Mouse (Mus musculus): ENCODE results near the gene Krt84.
A peak's percentile ranks its signal among the peaks of the same experiment; 100 is the strongest.
"Not testable (repeated sequence)": the region's sequence is repeated elsewhere in the genome, so short reads cannot be mapped to it uniquely, and the experiment has no call there.

The Krt84 gene

DNA sequence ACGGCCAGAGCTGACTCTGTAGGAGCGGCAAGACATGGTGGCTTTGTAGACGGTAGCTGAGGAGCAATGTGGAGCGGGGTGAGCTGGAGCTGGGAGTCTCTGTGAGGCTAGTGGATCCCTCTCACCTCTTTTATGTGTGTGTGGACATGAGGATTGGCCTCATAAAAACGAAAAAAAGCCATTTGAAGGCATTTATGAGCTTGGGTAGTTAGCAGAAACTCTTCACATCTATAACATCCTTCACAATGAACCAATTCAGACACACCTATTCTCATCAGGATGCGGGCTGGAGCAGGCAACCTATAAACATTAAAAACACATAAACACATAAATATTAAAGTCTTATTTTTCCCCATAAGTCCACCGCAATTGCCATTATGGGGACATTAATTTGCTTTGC, at the start of gene Krt84:
Krt84 (minus strand) TSS at position 101 of the 400 bp plus-strand sequence.
- DNase-seq (ENCODE audit: low spot score): no peak

DNA sequence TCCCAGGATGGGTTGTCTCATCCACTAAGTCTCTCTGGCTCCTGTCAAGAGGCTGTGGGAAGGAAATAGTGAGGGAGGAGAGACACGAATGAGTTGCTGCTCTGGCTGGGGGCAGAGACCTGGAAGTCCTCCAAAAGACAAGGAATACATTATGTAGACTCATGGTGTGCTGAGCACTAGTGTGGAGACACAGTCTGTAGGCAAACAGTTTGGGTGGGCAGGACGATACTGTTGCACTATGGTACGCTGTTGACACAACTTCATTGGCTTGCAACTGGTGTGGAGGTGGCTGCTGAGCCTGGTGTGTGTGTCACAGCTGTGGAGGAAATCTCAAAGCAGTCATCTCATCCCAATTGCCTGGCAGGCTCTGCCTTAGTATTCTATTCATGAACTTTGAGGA, 49.1 kb upstream of the Krt84 start:
- DNase-seq (ENCODE audit: low spot score): no peak

DNA sequence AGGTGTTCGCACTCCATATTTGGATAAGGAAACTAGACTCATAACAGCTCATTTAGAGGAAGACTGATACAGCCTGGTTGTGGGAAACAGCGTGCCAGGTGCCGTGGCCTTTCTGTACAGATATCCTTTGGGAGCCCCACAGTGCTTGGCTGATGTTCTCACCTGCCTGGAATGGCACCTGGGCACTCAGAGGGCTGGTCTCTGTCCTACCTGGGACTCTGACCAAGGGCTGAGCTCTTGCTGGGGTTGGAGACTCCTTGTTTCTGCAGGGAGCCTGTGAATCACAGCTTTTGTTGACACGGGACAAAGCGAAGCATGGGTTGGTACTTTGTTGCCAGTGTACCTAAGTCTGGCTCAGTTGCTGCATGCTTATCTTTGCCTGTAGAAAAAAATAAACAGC, 42.9 kb upstream of the Krt84 start:
- DNase-seq (ENCODE audit: low spot score): no peak

DNA sequence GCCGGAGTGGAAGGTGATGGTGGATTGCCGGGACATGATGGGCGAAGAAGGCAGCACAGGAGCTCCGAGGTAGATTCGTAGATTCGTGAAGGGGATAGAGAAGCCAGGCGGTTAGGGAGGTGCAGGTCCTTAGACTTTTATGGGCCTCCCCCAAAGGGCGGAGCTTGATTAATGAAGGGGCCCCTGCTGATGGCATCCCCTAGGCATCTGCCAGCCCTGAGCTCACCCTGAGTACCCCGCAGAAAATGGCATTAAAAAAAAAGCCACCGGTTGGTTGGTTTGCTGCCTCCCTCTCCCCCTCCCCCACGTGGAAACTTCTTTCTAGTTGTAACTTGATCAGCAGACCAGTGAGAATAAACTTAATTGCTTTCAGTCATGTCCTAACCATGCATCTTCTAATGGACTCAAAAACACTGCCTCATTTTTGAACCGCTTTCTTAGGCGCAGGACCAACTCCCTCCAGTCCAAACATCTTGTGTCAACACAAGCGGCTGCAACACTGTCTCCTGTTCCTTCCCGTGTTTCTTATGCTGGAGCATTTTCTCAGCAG, 41.3 kb upstream of the Krt84 start, which contains the start of gene Krt75:
Krt75 (minus strand) TSS at position 109 of the 550 bp plus-strand sequence.
- DNase-seq (ENCODE audit: low spot score): no peak

- peak; percentile 32 for DNase-seq (ENCODE audit: low spot score)
These were observed 35.2 kb upstream of the Krt84 start for GRCm38 (mm10) chr15:101567780-101568179.

DNA sequence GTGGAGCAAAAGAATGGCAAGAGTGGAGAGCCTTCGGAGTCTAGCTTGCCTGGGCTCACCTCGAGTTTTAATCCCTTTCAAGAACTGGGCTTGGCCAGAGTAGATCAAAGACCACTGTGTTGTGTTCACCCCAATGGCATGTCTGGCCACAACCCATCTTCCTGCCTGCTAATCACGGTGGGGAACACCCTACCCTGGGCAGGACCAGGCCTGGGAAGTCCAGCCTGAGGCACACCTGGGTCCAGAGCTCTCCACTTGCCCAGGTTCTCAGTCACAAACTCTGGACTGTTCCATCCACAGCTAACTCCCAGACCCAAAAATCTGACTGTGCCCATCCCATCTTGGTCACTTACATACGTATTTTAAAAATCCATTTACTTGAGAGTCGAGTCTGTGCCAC, 30.2 kb upstream of the Krt84 start, which contains the start of gene Krt90:
Krt90 (minus strand) TSS at position 101 of the 400 bp plus-strand sequence.
- no peak for DNase-seq (ENCODE audit: low spot score)

- peak; percentile 70 for DNase-seq (ENCODE audit: low spot score)
These were observed 25.5 kb upstream of the Krt84 start for GRCm38 (mm10) chr15:101558034-101558646.

DNA sequence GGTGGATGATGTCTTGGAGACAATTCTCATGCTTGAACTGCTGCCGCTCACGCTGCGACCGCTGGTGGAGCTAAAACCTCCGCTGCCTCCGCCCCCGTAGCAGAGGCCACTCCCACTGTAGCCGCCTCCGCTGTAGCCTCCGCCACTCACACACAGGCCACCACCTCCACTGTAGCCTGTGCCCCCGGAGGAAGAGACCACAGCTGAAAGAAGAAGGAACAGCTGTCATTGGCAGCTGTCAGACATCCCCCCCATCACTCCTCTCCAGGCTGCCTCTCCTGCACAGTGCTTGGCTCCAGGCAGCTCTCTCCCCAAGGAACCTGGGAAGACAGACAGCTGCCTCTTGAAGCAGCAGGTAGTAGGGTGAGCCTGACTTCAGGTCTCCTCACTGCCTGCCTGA, 20.5 kb upstream of the Krt84 start:
- peak; percentile 81 for DNase-seq (ENCODE audit: low spot score)

GRCm38 (mm10) chr15:101552188-101552587, 19.6 kb upstream of the Krt84 start:
- DNase-seq (ENCODE audit: low spot score): no peak

GRCm38 (mm10) chr15:101550567-101550966, 17.9 kb upstream of the Krt84 start, which contains the start of gene Krt82:
TSS of gene Krt82 (minus strand) at chr15:101550667.
- no peak for DNase-seq (ENCODE audit: low spot score)

- DNase-seq (ENCODE audit: low spot score): peak; percentile 30
These were observed 11.9 kb upstream of the Krt84 start for GRCm38 (mm10) chr15:101544478-101544877.

DNA sequence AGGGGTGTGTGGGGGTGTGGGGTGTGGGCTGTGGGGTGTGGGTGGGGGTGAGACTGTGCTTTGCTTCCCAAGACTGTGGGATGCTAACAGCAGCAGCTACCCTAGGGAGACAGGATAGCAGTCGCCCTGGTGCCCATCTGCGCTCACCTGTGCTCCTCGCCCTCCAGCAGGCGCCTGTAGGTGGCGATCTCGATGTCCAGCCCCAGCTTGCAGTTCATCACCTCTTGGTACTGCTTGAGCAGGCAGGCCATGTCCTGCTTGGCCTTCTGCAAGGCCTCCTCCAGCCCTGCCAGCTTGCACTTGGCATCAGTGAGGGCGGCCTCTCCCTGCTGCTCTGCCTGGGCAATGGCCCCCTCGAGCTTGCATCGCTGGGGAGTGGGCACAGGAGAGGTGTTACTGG, 9.9 kb upstream of the Krt84 start:
- DNase-seq (ENCODE audit: low spot score): no peak

DNA sequence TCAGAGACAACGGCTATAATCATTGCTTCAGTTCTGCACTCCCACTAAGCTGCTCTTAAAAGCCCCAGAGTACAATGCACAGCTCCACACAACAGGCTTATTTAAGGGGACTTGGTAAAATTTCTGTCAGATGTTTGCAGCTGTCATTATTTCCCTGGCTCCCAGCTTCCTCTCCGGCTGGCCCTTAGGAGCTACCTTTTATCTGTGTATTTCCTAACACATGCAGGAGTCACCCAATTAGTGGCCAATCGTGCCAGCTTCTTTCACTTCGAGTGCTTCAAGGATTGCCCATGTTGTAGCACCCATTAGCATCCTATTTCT, 5.9 kb upstream of the Krt84 start:
- DNase-seq (ENCODE audit: low spot score): no peak

- DNase-seq (ENCODE audit: low spot score): peak; percentile 43
These were observed 5.4 kb upstream of the Krt84 start for GRCm38 (mm10) chr15:101537864-101538579.

DNA sequence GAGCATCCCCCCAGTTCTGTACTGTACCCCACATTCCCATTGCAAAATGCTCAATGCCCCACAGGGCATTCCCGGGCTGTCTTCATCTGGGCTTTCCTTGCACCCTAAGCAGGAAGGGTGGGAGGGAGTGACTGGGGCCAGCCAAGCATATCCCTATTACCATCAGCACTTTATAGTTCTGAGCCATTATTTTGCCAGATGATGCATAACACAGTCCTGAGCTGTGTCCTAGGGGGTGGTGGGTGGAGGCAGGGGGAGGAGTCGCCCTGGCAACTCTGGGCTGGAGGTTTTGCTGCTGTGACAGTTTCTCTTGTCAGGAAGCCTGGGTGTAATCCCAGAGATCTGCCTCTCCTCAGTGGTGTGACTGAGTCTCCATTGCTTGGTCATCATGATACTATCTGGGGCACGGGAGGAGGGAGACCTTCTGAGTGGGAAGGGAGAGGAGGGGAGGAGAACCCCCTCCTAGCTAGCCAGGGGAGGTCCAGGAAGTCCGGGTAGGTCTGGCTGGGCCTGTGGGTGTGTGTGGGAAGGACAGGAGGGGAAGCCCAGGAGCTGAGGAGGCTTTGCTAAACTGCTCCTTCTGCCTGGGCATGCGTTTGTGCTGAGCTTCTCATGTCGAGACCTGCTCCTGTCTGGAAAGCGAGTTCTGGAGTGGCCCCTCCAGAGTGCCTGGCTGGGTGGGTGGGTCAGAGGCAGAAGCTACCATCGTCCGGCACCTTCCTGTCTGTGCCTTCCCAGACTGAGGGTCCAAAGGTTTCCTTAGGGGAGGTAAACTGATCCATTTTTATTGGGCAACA, 3.6 kb upstream of the Krt84 start:
- no peak for DNase-seq (ENCODE audit: low spot score)

GRCm38 (mm10) chr15:101522556-101523232, 9.9 kb downstream of the Krt84 start:
- no peak for DNase-seq (ENCODE audit: low spot score)

- DNase-seq (ENCODE audit: low spot score): peak; percentile 93
These were observed 12.8 kb downstream of the Krt84 start for GRCm38 (mm10) chr15:101519792-101520191.

- DNase-seq (ENCODE audit: low spot score): not testable (repeated sequence)
These were observed 15.5 kb downstream of the Krt84 start, which contains the start of gene Gm49425 for GRCm38 (mm10) chr15:101517161-101517560. TSS of gene Gm49425 (minus strand) at chr15:101517261.

- DNase-seq (ENCODE audit: low spot score): no peak
These were observed 24.4 kb downstream of the Krt84 start for GRCm38 (mm10) chr15:101508247-101508646.

GRCm38 (mm10) chr15:101506896-101507758, 25.5 kb downstream of the Krt84 start:
- DNase-seq (ENCODE audit: low spot score): no peak

- DNase-seq (ENCODE audit: low spot score): peak; percentile 63
These were observed 35.4 kb downstream of the Krt84 start for GRCm38 (mm10) chr15:101497181-101497580.
